Mouse (Mus musculus) bone marrow macrophage, adult 2 months (primary cell): ENCODE results near the gene Gm10382.

ENCODE experiments used
- CTCF ChIP-seq: IDR thresholded peaks from 2 replicates; pipeline ENCODE4 v1.5.1; 2012; ENCODE audit warnings: low read depth, mild to moderate bottlenecking, low read length, moderate library complexity
- POLR2A ChIP-seq: IDR thresholded peaks from 2 replicates; pipeline ENCODE4 v1.6.1; 2012; ENCODE audit warnings: mild to moderate bottlenecking, low read depth, low read length, borderline replicate concordance

DNA sequence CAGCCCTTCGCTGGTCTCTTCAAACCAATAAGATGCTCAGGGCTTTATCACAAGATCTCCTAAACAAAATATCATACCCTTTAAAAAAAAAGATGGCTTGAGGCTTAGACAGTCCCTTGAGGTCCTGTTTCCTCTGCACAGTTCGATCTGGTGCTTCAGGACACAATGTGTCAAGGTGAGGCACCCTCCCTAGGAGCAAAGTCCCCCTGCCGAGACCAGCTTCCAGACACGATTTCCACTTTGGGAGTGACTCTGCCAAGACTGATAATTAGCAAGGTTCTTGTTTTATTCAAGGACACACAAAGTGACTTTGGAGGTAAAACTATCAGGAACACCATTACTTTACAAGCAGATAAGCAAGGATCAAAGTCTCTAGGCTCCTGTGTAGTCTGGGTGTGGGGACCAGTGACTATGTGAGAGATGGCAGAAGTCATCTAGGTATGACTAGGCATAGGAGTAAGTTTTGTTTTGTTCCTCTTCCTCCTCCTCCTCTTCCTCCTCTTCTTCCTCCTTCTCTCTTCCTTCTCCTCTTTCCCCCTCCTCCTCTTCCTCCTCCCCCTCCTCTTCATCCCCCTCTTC, 24.2 kb upstream of the Gm10382 start:
- TF ChIP-seq CTCF, result no peak
- TF ChIP-seq POLR2A, result no peak
